Mouse (Mus musculus): ENCODE results near the gene Pstpip1. TPM values are rescaled to one million over a fixed set of nuclear protein-coding genes. Genes with fewer than 3 reads are reported as not detected.

The Pstpip1 gene
- polyA plus RNA-seq, 1 experiment: 7.5 TPM

DNA sequence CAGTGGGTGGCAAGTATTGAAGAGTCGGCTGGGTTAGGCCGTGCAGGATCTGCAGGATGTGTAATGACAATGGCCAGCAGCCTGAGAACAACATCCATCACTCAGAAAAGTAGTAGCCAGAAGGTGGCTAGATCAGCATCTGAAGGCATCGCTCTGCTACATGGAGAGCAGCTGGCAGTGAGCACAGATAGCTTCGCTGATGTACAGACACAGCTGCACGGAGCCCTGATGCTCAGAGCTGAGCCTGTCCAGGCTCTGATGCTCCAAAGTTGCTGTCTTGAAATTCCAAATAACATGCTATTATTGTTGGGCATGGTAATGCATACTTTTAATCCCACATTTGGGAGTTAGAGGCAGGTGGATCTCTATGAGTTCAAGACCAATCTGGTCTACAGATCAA, 3.2 kb upstream of the Pstpip1 start:
- H3K27me3 ChIP-seq (ENCODE audit: control insufficient read depth, insufficient read depth, low read length): no peaks in the 10 kb centered on the region
- no peaks in the 10 kb centered on the region for H3K36me3 ChIP-seq (ENCODE audit: control insufficient read depth, insufficient read depth, low read length)
- H3K4me3 ChIP-seq (ENCODE audit: low read depth, low read length): no peak overlapping the region
- WGBS: 84% methylated on average over 5 of the region's 5 CpGs
- TF ChIP-seq POLR2A (IDR thresholded peaks at IDR 0.05; ENCODE audit: low read depth, low read length) (no peak), CTCF (IDR thresholded peaks at IDR 0.05; ENCODE audit: extremely low read depth, insufficient read length, insufficient replicate concordance, low read depth, low read length) (no peak)
- H3K4me1 ChIP-seq (ENCODE audit: control insufficient read depth, insufficient read depth, insufficient read length, low read length): peaks cover 10% of the 10 kb centered on the region; the same call in 1 of the 2 replicates
- H3K27ac ChIP-seq (ENCODE audit: insufficient read depth, low read depth, low read length): no peak overlapping the region

DNA sequence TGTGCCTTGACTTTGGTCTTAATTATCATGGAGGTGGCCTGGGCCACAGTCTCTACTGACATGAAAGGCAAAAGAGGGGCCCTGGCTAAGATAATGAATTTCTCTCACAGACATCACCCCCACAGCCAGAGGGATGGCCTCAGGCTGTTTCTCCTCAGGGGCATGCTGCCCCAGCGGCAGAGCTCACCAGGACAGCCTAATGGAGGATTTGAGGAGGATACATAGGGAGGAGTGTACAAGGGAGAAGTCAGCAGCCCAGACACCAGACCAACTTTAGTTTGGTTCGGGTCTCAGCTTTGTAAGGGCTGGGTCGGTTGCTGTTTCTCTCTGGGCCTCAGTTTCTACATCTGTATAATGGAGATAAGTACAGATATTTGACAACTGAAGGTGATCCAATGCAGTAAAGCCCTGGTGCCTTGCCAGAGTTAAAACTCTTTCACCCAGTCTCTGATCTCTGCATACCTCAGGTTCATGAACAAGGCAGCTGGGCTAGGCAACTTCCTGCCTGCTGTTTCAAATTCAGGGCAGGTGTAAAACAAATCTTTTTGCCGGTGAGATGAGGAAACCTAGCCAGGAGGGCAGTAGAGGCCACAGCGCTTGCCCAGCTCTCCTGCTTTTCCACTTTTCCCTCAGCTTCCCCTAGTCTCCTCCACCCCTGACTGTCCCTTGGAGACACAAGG, 924 bp downstream of the Pstpip1 start:
- Histone ChIP-seq H3K4me1 (ENCODE audit: control insufficient read depth, insufficient read depth, insufficient read length, low read length) (peaks cover 10% of the 10 kb centered on the region; the same call in 1 of the 2 replicates), H3K4me3 (ENCODE audit: low read depth, low read length) (peak overlapping the region; percentile 48), H3K27ac (ENCODE audit: insufficient read depth, low read depth, low read length) (peak overlapping the region; percentile 41), H3K36me3 (ENCODE audit: control insufficient read depth, insufficient read depth, low read length) (no peaks in the 10 kb centered on the region), H3K27me3 (ENCODE audit: control insufficient read depth, insufficient read depth, low read length) (no peaks in the 10 kb centered on the region)
- no peak for TF ChIP-seq POLR2A (IDR thresholded peaks at IDR 0.05; ENCODE audit: low read depth, low read length)
- no peak for TF ChIP-seq CTCF (IDR thresholded peaks at IDR 0.05; ENCODE audit: extremely low read depth, insufficient read length, insufficient replicate concordance, low read depth, low read length)
- 66% methylated on average over 5 of the region's 5 CpGs for WGBS

DNA sequence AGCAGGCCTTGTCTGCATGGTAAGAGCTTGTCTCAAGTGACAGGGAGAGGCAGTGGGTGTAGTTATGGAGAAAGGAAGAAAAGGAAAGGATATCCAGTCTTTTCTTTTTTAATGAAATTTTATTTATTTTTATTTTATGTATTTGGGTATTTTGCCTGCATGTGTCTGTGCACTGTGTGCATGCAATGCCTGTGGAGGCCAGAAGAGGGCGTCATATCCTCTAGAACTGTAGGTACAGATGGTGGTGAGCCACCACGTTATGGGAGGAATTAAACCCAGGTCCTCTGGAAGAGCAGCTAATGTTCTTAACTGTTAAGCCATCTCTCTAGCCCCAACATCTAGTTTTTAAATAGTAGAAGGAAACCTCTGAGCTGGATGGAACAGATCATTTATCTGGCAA, 2.3 kb downstream of the Pstpip1 start:
- Histone ChIP-seq H3K27me3 (ENCODE audit: control insufficient read depth, insufficient read depth, low read length) (no peaks in the 10 kb centered on the region), H3K4me3 (ENCODE audit: low read depth, low read length) (no peak overlapping the region), H3K4me1 (ENCODE audit: control insufficient read depth, insufficient read depth, insufficient read length, low read length) (peaks cover 10% of the 10 kb centered on the region; the same call in 1 of the 2 replicates), H3K27ac (ENCODE audit: insufficient read depth, low read depth, low read length) (no peak overlapping the region), H3K36me3 (ENCODE audit: control insufficient read depth, insufficient read depth, low read length) (no peaks in the 10 kb centered on the region)
- 54% methylated on average over 2 of the region's 2 CpGs for WGBS
- TF ChIP-seq POLR2A (IDR thresholded peaks at IDR 0.05; ENCODE audit: low read depth, low read length) (no peak), CTCF (IDR thresholded peaks at IDR 0.05; ENCODE audit: extremely low read depth, insufficient read length, insufficient replicate concordance, low read depth, low read length) (no peak)

DNA sequence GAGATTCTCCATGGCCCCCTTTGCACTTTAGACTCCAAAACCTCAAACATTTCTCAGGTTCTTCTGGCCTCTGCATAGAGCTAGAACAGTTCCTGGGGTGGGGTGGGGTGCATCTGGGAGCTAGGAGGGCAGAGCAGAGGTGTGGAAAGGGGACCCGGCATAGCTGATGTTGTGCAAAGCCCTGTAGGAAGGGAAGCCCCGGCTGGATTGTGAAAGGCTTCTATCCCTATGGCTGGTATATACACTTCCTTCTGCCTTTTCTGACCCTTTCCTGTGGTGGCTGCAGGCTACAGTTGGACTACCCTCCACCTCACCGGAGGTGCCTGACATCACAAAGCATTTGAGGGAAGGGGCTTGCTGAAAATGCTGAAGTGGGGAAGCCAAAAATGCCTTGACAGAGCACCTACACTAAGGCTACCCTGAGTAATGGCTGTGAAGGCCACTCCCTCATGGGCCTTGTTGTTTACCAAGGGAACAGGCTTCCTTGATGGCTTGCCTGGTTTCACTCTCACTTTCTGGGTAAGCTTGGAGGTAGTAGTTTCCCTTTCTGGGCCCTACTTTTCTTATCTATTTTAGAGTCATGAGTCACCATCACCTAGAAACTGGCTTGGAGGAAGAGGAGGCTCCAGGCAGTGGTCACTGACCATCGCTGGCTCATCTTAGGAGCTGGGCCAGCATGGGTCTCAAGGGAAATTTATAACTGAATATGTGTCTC, 8.0 kb downstream of the Pstpip1 start:
- 44% methylated on average over 4 of the region's 4 CpGs for WGBS
- Histone ChIP-seq H3K4me1 (ENCODE audit: control insufficient read depth, insufficient read depth, insufficient read length, low read length) (peaks cover 5% of the 10 kb centered on the region; the same call in 1 of the 2 replicates), H3K4me3 (ENCODE audit: low read depth, low read length) (no peak overlapping the region), H3K36me3 (ENCODE audit: control insufficient read depth, insufficient read depth, low read length) (no peaks in the 10 kb centered on the region), H3K27ac (ENCODE audit: insufficient read depth, low read depth, low read length) (peak overlapping the region; percentile 33; the same call in 1 of the 2 replicates), H3K27me3 (ENCODE audit: control insufficient read depth, insufficient read depth, low read length) (no peaks in the 10 kb centered on the region)
- TF ChIP-seq CTCF (IDR thresholded peaks at IDR 0.05; ENCODE audit: extremely low read depth, insufficient read length, insufficient replicate concordance, low read depth, low read length) (no peak), POLR2A (IDR thresholded peaks at IDR 0.05; ENCODE audit: low read depth, low read length) (no peak)

DNA sequence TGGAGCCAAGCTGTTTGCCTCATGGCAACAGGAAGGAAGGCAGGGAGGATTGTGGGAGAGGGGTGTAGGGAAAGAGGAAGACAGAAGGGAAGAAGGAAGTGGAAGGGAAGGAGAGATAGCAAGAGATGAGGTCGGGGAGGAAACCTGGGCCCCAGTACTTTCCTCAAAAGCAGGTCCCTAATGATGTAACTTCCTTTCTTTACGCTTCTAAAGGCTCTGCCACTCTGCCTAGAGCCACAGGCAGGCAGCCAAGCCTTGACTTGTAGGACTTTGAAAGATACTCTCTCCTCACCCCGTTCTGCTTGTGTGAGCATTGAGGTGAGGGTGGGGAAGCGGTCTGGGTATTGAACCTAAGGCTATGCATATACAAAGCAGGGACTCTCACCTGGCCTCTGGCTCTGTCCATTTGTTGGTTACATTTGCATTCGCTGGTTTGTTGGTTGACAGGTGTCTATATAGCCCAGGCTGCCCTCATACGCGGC, 10.3 kb downstream of the Pstpip1 start:
- no peak for TF ChIP-seq CTCF (IDR thresholded peaks at IDR 0.05; ENCODE audit: extremely low read depth, insufficient read length, insufficient replicate concordance, low read depth, low read length)
- no peak for TF ChIP-seq POLR2A (IDR thresholded peaks at IDR 0.05; ENCODE audit: low read depth, low read length)
- WGBS: 78% methylated on average over 7 of the region's 7 CpGs
- peaks cover 10% of the 10 kb centered on the region for H3K4me1 ChIP-seq (ENCODE audit: control insufficient read depth, insufficient read depth, insufficient read length, low read length)
- no peaks in the 10 kb centered on the region for H3K27me3 ChIP-seq (ENCODE audit: control insufficient read depth, insufficient read depth, low read length)
- no peak overlapping the region for H3K4me3 ChIP-seq (ENCODE audit: low read depth, low read length)
- no peak overlapping the region for H3K27ac ChIP-seq (ENCODE audit: insufficient read depth, low read depth, low read length)
- no peaks in the 10 kb centered on the region for H3K36me3 ChIP-seq (ENCODE audit: control insufficient read depth, insufficient read depth, low read length)

DNA sequence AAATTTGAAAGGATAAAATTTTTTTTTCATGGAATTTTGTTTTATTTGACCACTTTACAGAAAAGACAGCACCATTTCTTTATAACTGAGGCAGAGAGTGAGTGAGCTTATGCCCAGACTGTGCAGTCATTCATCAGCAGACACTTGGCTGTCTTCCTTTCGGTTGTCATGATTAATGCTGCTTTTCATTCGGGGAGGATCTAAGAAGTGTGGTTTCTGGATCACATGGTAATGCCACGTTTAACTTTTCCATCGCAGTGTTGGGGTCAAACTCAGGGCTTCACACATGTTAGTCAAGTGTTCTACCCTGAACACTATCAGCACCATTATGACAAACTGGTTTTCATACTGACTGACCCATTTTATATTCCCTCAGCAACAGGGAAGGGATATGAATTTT, 11.3 kb downstream of the Pstpip1 start:
- Histone ChIP-seq H3K4me3 (ENCODE audit: low read depth, low read length) (no peak overlapping the region), H3K36me3 (ENCODE audit: control insufficient read depth, insufficient read depth, low read length) (no peaks in the 10 kb centered on the region), H3K27me3 (ENCODE audit: control insufficient read depth, insufficient read depth, low read length) (no peaks in the 10 kb centered on the region), H3K27ac (ENCODE audit: insufficient read depth, low read depth, low read length) (no peak overlapping the region), H3K4me1 (ENCODE audit: control insufficient read depth, insufficient read depth, insufficient read length, low read length) (peaks cover 10% of the 10 kb centered on the region)
- WGBS: 44% methylated on average over 4 of the region's 4 CpGs
- TF ChIP-seq CTCF (IDR thresholded peaks at IDR 0.05; ENCODE audit: extremely low read depth, insufficient read length, insufficient replicate concordance, low read depth, low read length) (no peak), POLR2A (IDR thresholded peaks at IDR 0.05; ENCODE audit: low read depth, low read length) (no peak)

DNA sequence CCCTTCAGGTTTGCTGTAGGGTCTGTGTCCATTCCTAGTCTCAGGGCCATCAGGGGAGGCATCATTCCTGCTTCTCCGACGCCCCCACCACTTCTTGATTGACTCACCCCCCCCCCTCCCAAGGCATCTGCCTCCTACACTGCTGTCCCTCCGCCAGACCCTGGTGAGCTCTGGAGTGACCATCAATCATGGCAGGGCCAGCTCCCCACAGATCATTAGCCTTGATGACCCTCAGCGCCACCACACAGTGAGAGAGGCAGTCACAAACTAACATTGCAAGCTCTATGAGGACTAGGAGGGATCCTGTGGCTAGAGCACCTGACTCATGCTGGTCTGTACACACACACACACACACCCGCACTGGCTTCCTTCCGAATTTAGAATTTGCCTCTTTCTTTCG, 15.2 kb downstream of the Pstpip1 start:
- H3K27ac ChIP-seq (ENCODE audit: insufficient read depth, low read depth, low read length): no peak overlapping the region
- no peak overlapping the region for H3K4me3 ChIP-seq (ENCODE audit: low read depth, low read length)
- H3K36me3 ChIP-seq (ENCODE audit: control insufficient read depth, insufficient read depth, low read length): no peaks in the 10 kb centered on the region
- no peak for TF ChIP-seq CTCF (IDR thresholded peaks at IDR 0.05; ENCODE audit: extremely low read depth, insufficient read length, insufficient replicate concordance, low read depth, low read length)
- TF ChIP-seq POLR2A (IDR thresholded peaks at IDR 0.05; ENCODE audit: low read depth, low read length): no peak
- H3K27me3 ChIP-seq (ENCODE audit: control insufficient read depth, insufficient read depth, low read length): no peaks in the 10 kb centered on the region
- WGBS: 72% methylated on average over 7 of the region's 7 CpGs
- H3K4me1 ChIP-seq (ENCODE audit: control insufficient read depth, insufficient read depth, insufficient read length, low read length): peaks cover 5% of the 10 kb centered on the region

Data from small intestine, adult 2 months (tissue).